Mouse (Mus musculus) c-Kit-positive CD71-positive TER-119-negative erythroid progenitor cells, embryonic 14.5 days (primary cell): ENCODE results near the gene Stxbp6.
"Not testable (repeated sequence)": the region's sequence is repeated elsewhere in the genome, so short reads cannot be mapped to it uniquely, and the experiment has no call there.

ENCODE experiments used
- DNase-seq: peaks from one replicate; pipeline ENCODE4 v3.0.0-alpha.2; 2013; ENCODE audit warnings: low read depth

Gene Stxbp6

GRCm38 (mm10) chr12:45074611-45075342, at the start of gene Stxbp6:
Stxbp6 (minus strand) TSS chr12:45074709.
- no peak for DNase-seq

GRCm38 (mm10) chr12:45102954-45103353, 28.4 kb upstream of the Stxbp6 start:
- not testable (repeated sequence) for DNase-seq

GRCm38 (mm10) chr12:45093732-45094131, 19.2 kb upstream of the Stxbp6 start:
- DNase-seq = no peak

GRCm38 (mm10) chr12:45092444-45092843, 17.9 kb upstream of the Stxbp6 start:
- DNase-seq = no peak

GRCm38 (mm10) chr12:45083145-45083475, 8.6 kb upstream of the Stxbp6 start:
- no peak for DNase-seq

GRCm38 (mm10) chr12:45082379-45083144, 8.1 kb upstream of the Stxbp6 start:
- no peak for DNase-seq

- DNase-seq = no peak
These were observed 7.1 kb upstream of the Stxbp6 start for GRCm38 (mm10) chr12:45081617-45082016.

GRCm38 (mm10) chr12:45080753-45081122, 6.2 kb upstream of the Stxbp6 start:
- DNase-seq = no peak

- DNase-seq = no peak
These were observed 5.7 kb upstream of the Stxbp6 start for GRCm38 (mm10) chr12:45080036-45080752.

GRCm38 (mm10) chr12:45075631-45076030, 1.1 kb upstream of the Stxbp6 start:
- no peak for DNase-seq

GRCm38 (mm10) chr12:45074042-45074601, 387 bp downstream of the Stxbp6 start:
- DNase-seq = no peak

- DNase-seq = no peak
These were observed 1.0 kb downstream of the Stxbp6 start for GRCm38 (mm10) chr12:45073331-45074041.

- DNase-seq = no peak
These were observed 2.3 kb downstream of the Stxbp6 start for GRCm38 (mm10) chr12:45072185-45072584.

GRCm38 (mm10) chr12:45070186-45070585, 4.3 kb downstream of the Stxbp6 start:
- DNase-seq = no peak

- no peak for DNase-seq
These were observed 6.3 kb downstream of the Stxbp6 start for GRCm38 (mm10) chr12:45068145-45068754.

- DNase-seq = no peak
These were observed 6.8 kb downstream of the Stxbp6 start for GRCm38 (mm10) chr12:45067686-45068085.

- no peak for DNase-seq
These were observed 7.3 kb downstream of the Stxbp6 start for GRCm38 (mm10) chr12:45067047-45067685.

GRCm38 (mm10) chr12:45063606-45064005, 10.9 kb downstream of the Stxbp6 start:
- DNase-seq = no peak

- DNase-seq = no peak
These were observed 13.2 kb downstream of the Stxbp6 start for GRCm38 (mm10) chr12:45061336-45061735.

- no peak for DNase-seq
These were observed 13.7 kb downstream of the Stxbp6 start for GRCm38 (mm10) chr12:45060804-45061203.

- DNase-seq = no peak
These were observed 16.5 kb downstream of the Stxbp6 start for GRCm38 (mm10) chr12:45058007-45058406.
